Mouse (Mus musculus) bone marrow, adult 2 months (tissue): Measurements from ENCODE around the gene Olfr183.

ENCODE experiments used
- CTCF ChIP-seq: fragments of 200-500 bp; IDR thresholded peaks from 2 replicates; pipeline ENCODE4 v1.5.1; 2011; ENCODE audit warnings: low read length, control low read depth; ENCODE audit not compliant: control insufficient read depth, insufficient read depth
- POLR2A ChIP-seq: fragments of 200-500 bp; IDR thresholded peaks from 2 replicates; pipeline ENCODE4 v1.6.1; 2011; ENCODE audit warnings: low read depth, mild to moderate bottlenecking, control low read depth, low read length, borderline replicate concordance; ENCODE audit not compliant: control insufficient read depth

GRCm38 (mm10) chr16:59047579-59047978, 52.4 kb downstream of the Olfr183 start:
- TF ChIP-seq CTCF (no peak), POLR2A (no peak)
